Mouse (Mus musculus): ENCODE measurements around the gene Tfap4. TPM values are rescaled to one million over a fixed set of nuclear protein-coding genes. Genes with fewer than 3 reads are reported as not detected.
A peak's percentile ranks its signal among the peaks of the same experiment; 100 is the strongest.

Gene Tfap4
- polyA plus RNA-seq, 1 experiment from 2014 or later: 4.1 TPM

- no peak for ATAC-seq (ENCODE audit: insufficient number of reproducible peaks, insufficient read depth, low FRiP score, low read depth)
- Histone ChIP-seq H3K27me3 (ENCODE audit: control insufficient read depth, insufficient read depth, low read length) (no peaks in the 10 kb centered on the region), H3K4me2 (ENCODE audit: low read length) (no peak overlapping the region), H3K9ac (ENCODE audit: low read length) (no peak overlapping the region), H3K27ac (replicated peaks in 1 of 2; ENCODE audit: control insufficient read depth in 1 of 2, insufficient read depth in 1 of 2, low read depth in 2 of 2, low read length in 2 of 2) (no peak overlapping the region), H3K9me3 (ENCODE audit: control insufficient read depth, low read length) (no peaks in the 10 kb centered on the region), H3K36me3 (ENCODE audit: control insufficient read depth, insufficient read depth, low read length) (no peaks in the 10 kb centered on the region), H3K4me3 (ENCODE audit: control insufficient read depth in 1 of 2, insufficient read depth in 1 of 2, low read depth in 1 of 2, low read length in 2 of 2) (no peak overlapping the region), H3K4me1 (ENCODE audit: control insufficient read depth in 2 of 2, insufficient read depth in 2 of 2, low read length in 2 of 2) (no peaks in the 10 kb centered on the region)
- WGBS: 51% methylated on average over 7 of the region's 7 CpGs
Measured at GRCm38 (mm10) chr16:4578630-4579029, 19.0 kb upstream of the Tfap4 start.

GRCm38 (mm10) chr16:4576873-4577272, 17.2 kb upstream of the Tfap4 start:
- H3K27me3 ChIP-seq (ENCODE audit: control insufficient read depth, insufficient read depth, low read length): no peaks in the 10 kb centered on the region
- no peaks in the 10 kb centered on the region for H3K36me3 ChIP-seq (ENCODE audit: control insufficient read depth, insufficient read depth, low read length)
- 38% methylated on average over 2 of the region's 2 CpGs for WGBS
- H3K9ac ChIP-seq (ENCODE audit: low read length): no peak overlapping the region
- H3K4me1 ChIP-seq (ENCODE audit: control insufficient read depth in 2 of 2, insufficient read depth in 2 of 2, low read length in 2 of 2): no peaks in the 10 kb centered on the region
- no peak overlapping the region for H3K4me3 ChIP-seq (ENCODE audit: control insufficient read depth in 1 of 2, insufficient read depth in 1 of 2, low read depth in 1 of 2, low read length in 2 of 2)
- no peak overlapping the region for H3K4me2 ChIP-seq (ENCODE audit: low read length)
- no peaks in the 10 kb centered on the region for H3K9me3 ChIP-seq (ENCODE audit: control insufficient read depth, low read length)
- no peak overlapping the region for H3K27ac ChIP-seq (replicated peaks in 1 of 2; ENCODE audit: control insufficient read depth in 1 of 2, insufficient read depth in 1 of 2, low read depth in 2 of 2, low read length in 2 of 2)
- ATAC-seq (ENCODE audit: insufficient number of reproducible peaks, insufficient read depth, low FRiP score, low read depth): no peak

- WGBS: 59% methylated on average over 2 of the region's 2 CpGs
- no peak overlapping the region for H3K27ac ChIP-seq (replicated peaks in 1 of 2; ENCODE audit: control insufficient read depth in 1 of 2, insufficient read depth in 1 of 2, low read depth in 2 of 2, low read length in 2 of 2)
- H3K9me3 ChIP-seq (ENCODE audit: control insufficient read depth, low read length): no peaks in the 10 kb centered on the region
- no peak for ATAC-seq (ENCODE audit: insufficient number of reproducible peaks, insufficient read depth, low FRiP score, low read depth)
- H3K27me3 ChIP-seq (ENCODE audit: control insufficient read depth, insufficient read depth, low read length): no peaks in the 10 kb centered on the region
- H3K4me1 ChIP-seq (ENCODE audit: control insufficient read depth in 2 of 2, insufficient read depth in 2 of 2, low read length in 2 of 2): peaks cover 2 to 3% of the 10 kb centered on the region in 2 experiments; a peak in 3 of 4 replicates
- H3K4me3 ChIP-seq (ENCODE audit: control insufficient read depth in 1 of 2, insufficient read depth in 1 of 2, low read depth in 1 of 2, low read length in 2 of 2): no peak overlapping the region
- H3K4me2 ChIP-seq (ENCODE audit: low read length): no peak overlapping the region
- no peaks in the 10 kb centered on the region for H3K36me3 ChIP-seq (ENCODE audit: control insufficient read depth, insufficient read depth, low read length)
- H3K9ac ChIP-seq (ENCODE audit: low read length): no peak overlapping the region
Measured at GRCm38 (mm10) chr16:4576038-4576437, 16.4 kb upstream of the Tfap4 start.

GRCm38 (mm10) chr16:4570737-4571136, 11.1 kb upstream of the Tfap4 start:
- Histone ChIP-seq H3K4me2 (ENCODE audit: low read length) (no peak overlapping the region), H3K4me3 (ENCODE audit: control insufficient read depth in 1 of 2, insufficient read depth in 1 of 2, low read depth in 1 of 2, low read length in 2 of 2) (no peak overlapping the region), H3K4me1 (ENCODE audit: control insufficient read depth in 2 of 2, insufficient read depth in 2 of 2, low read length in 2 of 2) (peaks cover 6 to 8% of the 10 kb centered on the region in 2 experiments), H3K9me3 (ENCODE audit: control insufficient read depth, low read length) (no peaks in the 10 kb centered on the region), H3K36me3 (ENCODE audit: control insufficient read depth, insufficient read depth, low read length) (no peaks in the 10 kb centered on the region), H3K27me3 (ENCODE audit: control insufficient read depth, insufficient read depth, low read length) (no peaks in the 10 kb centered on the region), H3K9ac (ENCODE audit: low read length) (0 out of 2 replicates have a peak overlapping the region, but pooled peaks have one; percentile 16), H3K27ac (replicated peaks in 1 of 2; ENCODE audit: control insufficient read depth in 1 of 2, insufficient read depth in 1 of 2, low read depth in 2 of 2, low read length in 2 of 2) (no peak overlapping the region)
- ATAC-seq (ENCODE audit: insufficient number of reproducible peaks, insufficient read depth, low FRiP score, low read depth): 0 out of 2 replicates have a peak, but pooled peaks have one; percentile 17
- WGBS: 44% methylated on average over 4 of the region's 4 CpGs

- H3K9ac ChIP-seq (ENCODE audit: low read length): no peak overlapping the region
- H3K27ac ChIP-seq (replicated peaks in 1 of 2; ENCODE audit: control insufficient read depth in 1 of 2, insufficient read depth in 1 of 2, low read depth in 2 of 2, low read length in 2 of 2): no peak overlapping the region
- no peaks in the 10 kb centered on the region for H3K9me3 ChIP-seq (ENCODE audit: control insufficient read depth, low read length)
- no peak overlapping the region for H3K4me2 ChIP-seq (ENCODE audit: low read length)
- H3K4me1 ChIP-seq (ENCODE audit: control insufficient read depth in 2 of 2, insufficient read depth in 2 of 2, low read length in 2 of 2): peaks cover 6 to 8% of the 10 kb centered on the region in 2 experiments
- H3K27me3 ChIP-seq (ENCODE audit: control insufficient read depth, insufficient read depth, low read length): no peaks in the 10 kb centered on the region
- WGBS: 18% methylated on average over 4 of the region's 4 CpGs
- 0 out of 2 replicates have a peak, but pooled peaks have one; percentile 17 for ATAC-seq (ENCODE audit: insufficient number of reproducible peaks, insufficient read depth, low FRiP score, low read depth)
- H3K36me3 ChIP-seq (ENCODE audit: control insufficient read depth, insufficient read depth, low read length): no peaks in the 10 kb centered on the region
- no peak overlapping the region for H3K4me3 ChIP-seq (ENCODE audit: control insufficient read depth in 1 of 2, insufficient read depth in 1 of 2, low read depth in 1 of 2, low read length in 2 of 2)
Measured at GRCm38 (mm10) chr16:4567912-4568311, 8.3 kb upstream of the Tfap4 start.

GRCm38 (mm10) chr16:4560145-4560952, 695 bp upstream of the Tfap4 start:
- WGBS: under 1% methylated on average over 43 of the region's 43 CpGs
- Histone ChIP-seq H3K27me3 (ENCODE audit: control insufficient read depth, insufficient read depth, low read length) (no peaks in the 10 kb centered on the region), H3K4me1 (ENCODE audit: control insufficient read depth in 2 of 2, insufficient read depth in 2 of 2, low read length in 2 of 2) (peaks cover 8 to 20% of the 10 kb centered on the region in 2 experiments; a peak in 3 of 4 replicates), H3K4me2 (ENCODE audit: low read length) (peak overlapping the region; percentile 88), H3K4me3 (ENCODE audit: control insufficient read depth in 1 of 2, insufficient read depth in 1 of 2, low read depth in 1 of 2, low read length in 2 of 2) (peak overlapping the region; percentile 57 to 97), H3K9me3 (ENCODE audit: control insufficient read depth, low read length) (0 out of 2 replicates have a peak, but pooled peaks cover 3% of the 10 kb centered on the region), H3K27ac (replicated peaks in 1 of 2; ENCODE audit: control insufficient read depth in 1 of 2, insufficient read depth in 1 of 2, low read depth in 2 of 2, low read length in 2 of 2) (peak overlapping the region; percentile 89 to 94), H3K36me3 (ENCODE audit: control insufficient read depth, insufficient read depth, low read length) (no peaks in the 10 kb centered on the region), H3K9ac (ENCODE audit: low read length) (peak overlapping the region; percentile 82)
- peak; percentile 20 for ATAC-seq (ENCODE audit: insufficient number of reproducible peaks, insufficient read depth, low FRiP score, low read depth)

GRCm38 (mm10) chr16:4558980-4559631, 548 bp downstream of the Tfap4 start:
- WGBS: under 1% methylated on average over 43 of the region's 43 CpGs
- H3K27ac ChIP-seq (replicated peaks in 1 of 2; ENCODE audit: control insufficient read depth in 1 of 2, insufficient read depth in 1 of 2, low read depth in 2 of 2, low read length in 2 of 2): peak overlapping the region; percentile 89 to 94
- no peaks in the 10 kb centered on the region for H3K36me3 ChIP-seq (ENCODE audit: control insufficient read depth, insufficient read depth, low read length)
- H3K27me3 ChIP-seq (ENCODE audit: control insufficient read depth, insufficient read depth, low read length): no peaks in the 10 kb centered on the region
- H3K9me3 ChIP-seq (ENCODE audit: control insufficient read depth, low read length): 0 out of 2 replicates have a peak, but pooled peaks cover 3% of the 10 kb centered on the region
- peak overlapping the region; percentile 88 for H3K4me2 ChIP-seq (ENCODE audit: low read length)
- peak; percentile 6 for ATAC-seq (ENCODE audit: insufficient number of reproducible peaks, insufficient read depth, low FRiP score, low read depth)
- H3K4me3 ChIP-seq (ENCODE audit: control insufficient read depth in 1 of 2, insufficient read depth in 1 of 2, low read depth in 1 of 2, low read length in 2 of 2): peak overlapping the region; percentile 57 to 97
- peaks cover 8 to 20% of the 10 kb centered on the region in 2 experiments; a peak in 3 of 4 replicates for H3K4me1 ChIP-seq (ENCODE audit: control insufficient read depth in 2 of 2, insufficient read depth in 2 of 2, low read length in 2 of 2)
- peak overlapping the region; percentile 82 for H3K9ac ChIP-seq (ENCODE audit: low read length)

Measured in heart, embryonic 14.5 days (tissue).